Mouse (Mus musculus): ENCODE data around the gene Hoxb3. TPM values are rescaled to one million over a fixed set of nuclear protein-coding genes. Genes with fewer than 3 reads are reported as not detected.
A peak's percentile ranks its signal among the peaks of the same experiment; 100 is the strongest.

The Hoxb3 gene
- polyA plus RNA-seq, 1 experiment from 2014 or later = 4.2 TPM

GRCm38 (mm10) chr11:96320688-96321087 is 2.4 kb upstream of the Hoxb3 start:
- no peaks in the 10 kb centered on the region for H3K9me3 ChIP-seq (replicated peaks; ENCODE audit: low read length)
- H3K36me3 ChIP-seq (ENCODE audit: insufficient read depth, low read length) = 0 out of 2 replicates have a peak, but pooled peaks cover 7% of the 10 kb centered on the region
- WGBS = 10% methylated on average over 17 of the region's 17 CpGs
- peak overlapping the region; percentile 88 for H3K9ac ChIP-seq (ENCODE audit: low read depth, low read length)
- peaks cover 42% of the 10 kb centered on the region for H3K4me1 ChIP-seq (replicated peaks; ENCODE audit: insufficient read depth, low read length)
- H3K4me2 ChIP-seq (ENCODE audit: low read length) = peak overlapping the region; percentile 96
- no peak for TF ChIP-seq CTCF (IDR thresholded peaks at IDR 0.05; ENCODE audit: low read depth)
- H3K27ac ChIP-seq = peak overlapping the region; percentile 99
- DNase-seq (ENCODE audit: low spot score) (no peak), ATAC-seq (replicated peaks; ENCODE audit: low FRiP score, low read depth) (no peak)
- no peaks in the 10 kb centered on the region for H3K27me3 ChIP-seq (ENCODE audit: insufficient read depth, low read length)
- H3K4me3 ChIP-seq (replicated peaks; ENCODE audit: low read depth, low read length) = peak overlapping the region; percentile 83

- Histone ChIP-seq H3K9me3 (replicated peaks; ENCODE audit: low read length) (no peaks in the 10 kb centered on the region), H3K4me2 (ENCODE audit: low read length) (peak overlapping the region; percentile 96), H3K4me3 (replicated peaks; ENCODE audit: low read depth, low read length) (peak overlapping the region; percentile 22), H3K27me3 (ENCODE audit: insufficient read depth, low read length) (no peaks in the 10 kb centered on the region), H3K36me3 (ENCODE audit: insufficient read depth, low read length) (peaks cover 13% of the 10 kb centered on the region; the same call in 1 of the 2 replicates), H3K4me1 (replicated peaks; ENCODE audit: insufficient read depth, low read length) (peaks cover 44% of the 10 kb centered on the region), H3K9ac (ENCODE audit: low read depth, low read length) (peak overlapping the region; percentile 88), H3K27ac (peak overlapping the region; percentile 99)
- no peak for TF ChIP-seq CTCF (IDR thresholded peaks at IDR 0.05; ENCODE audit: low read depth)
- 16% methylated on average over 5 of the region's 5 CpGs for WGBS
- DNase-seq (ENCODE audit: low spot score) = no peak
- no peak for ATAC-seq (replicated peaks; ENCODE audit: low FRiP score, low read depth)
Observed at GRCm38 (mm10) chr11:96321846-96322245, 1.3 kb upstream of the Hoxb3 start.

GRCm38 (mm10) chr11:96322738-96323137 is 388 bp upstream of the Hoxb3 start:
- WGBS = 41% methylated on average over 6 of the region's 6 CpGs
- no peak for TF ChIP-seq CTCF (IDR thresholded peaks at IDR 0.05; ENCODE audit: low read depth)
- H3K4me1 ChIP-seq (replicated peaks; ENCODE audit: insufficient read depth, low read length) = peaks cover 52% of the 10 kb centered on the region
- peaks cover 13% of the 10 kb centered on the region; the same call in 1 of the 2 replicates for H3K36me3 ChIP-seq (ENCODE audit: insufficient read depth, low read length)
- H3K9me3 ChIP-seq (replicated peaks; ENCODE audit: low read length) = no peaks in the 10 kb centered on the region
- H3K27me3 ChIP-seq (ENCODE audit: insufficient read depth, low read length) = no peaks in the 10 kb centered on the region
- H3K4me2 ChIP-seq (ENCODE audit: low read length) = peak overlapping the region; percentile 96
- ATAC-seq (replicated peaks; ENCODE audit: low FRiP score, low read depth) = no peak
- peak overlapping the region; percentile 99 for H3K27ac ChIP-seq
- H3K4me3 ChIP-seq (replicated peaks; ENCODE audit: low read depth, low read length) = peak overlapping the region; percentile 22
- no peak for DNase-seq (ENCODE audit: low spot score)
- H3K9ac ChIP-seq (ENCODE audit: low read depth, low read length) = peak overlapping the region; percentile 88

- peaks cover 54% of the 10 kb centered on the region for H3K4me1 ChIP-seq (replicated peaks; ENCODE audit: insufficient read depth, low read length)
- peak overlapping the region; percentile 88 for H3K9ac ChIP-seq (ENCODE audit: low read depth, low read length)
- no peak for TF ChIP-seq CTCF (IDR thresholded peaks at IDR 0.05; ENCODE audit: low read depth)
Observed at GRCm38 (mm10) chr11:96324125-96324524, 999 bp downstream of the Hoxb3 start.

GRCm38 (mm10) chr11:96324965-96325364 is 1.8 kb downstream of the Hoxb3 start:
- 0 out of 2 replicates have a peak overlapping the region, but pooled peaks have one; percentile 8 for H3K4me3 ChIP-seq (replicated peaks; ENCODE audit: low read depth, low read length)
- 22% methylated on average over 8 of the region's 8 CpGs for WGBS
- H3K9ac ChIP-seq (ENCODE audit: low read depth, low read length) = peak overlapping the region; percentile 88
- peak overlapping the region; percentile 96 for H3K4me2 ChIP-seq (ENCODE audit: low read length)
- no peaks in the 10 kb centered on the region for H3K27me3 ChIP-seq (ENCODE audit: insufficient read depth, low read length)
- ATAC-seq (replicated peaks; ENCODE audit: low FRiP score, low read depth) = no peak
- H3K9me3 ChIP-seq (replicated peaks; ENCODE audit: low read length) = no peaks in the 10 kb centered on the region
- no peak for TF ChIP-seq CTCF (IDR thresholded peaks at IDR 0.05; ENCODE audit: low read depth)
- peaks cover 59% of the 10 kb centered on the region for H3K4me1 ChIP-seq (replicated peaks; ENCODE audit: insufficient read depth, low read length)
- H3K36me3 ChIP-seq (ENCODE audit: insufficient read depth, low read length) = peaks cover 12% of the 10 kb centered on the region; the same call in 1 of the 2 replicates
- DNase-seq (ENCODE audit: low spot score) = no peak
- H3K27ac ChIP-seq = peak overlapping the region; percentile 99

More at GRCm38 (mm10) chr11:96324125-96324524, 999 bp downstream of the Hoxb3 start:
- Histone ChIP-seq H3K27ac (peak overlapping the region; percentile 99), H3K9me3 (replicated peaks; ENCODE audit: low read length) (no peaks in the 10 kb centered on the region), H3K36me3 (ENCODE audit: insufficient read depth, low read length) (peaks cover 13% of the 10 kb centered on the region; the same call in 1 of the 2 replicates), H3K27me3 (ENCODE audit: insufficient read depth, low read length) (no peaks in the 10 kb centered on the region), H3K4me2 (ENCODE audit: low read length) (peak overlapping the region; percentile 96), H3K4me3 (replicated peaks; ENCODE audit: low read depth, low read length) (peak overlapping the region; percentile 7; the same call in 1 of the 2 replicates)
- no peak for ATAC-seq (replicated peaks; ENCODE audit: low FRiP score, low read depth)
- WGBS = 13% methylated on average over 5 of the region's 5 CpGs
- no peak for DNase-seq (ENCODE audit: low spot score)

- peak; percentile 83 for DNase-seq (ENCODE audit: low spot score)
- Histone ChIP-seq H3K4me3 (replicated peaks; ENCODE audit: low read depth, low read length) (peak overlapping the region; percentile 8), H3K27ac (peak overlapping the region; percentile 99), H3K4me1 (replicated peaks; ENCODE audit: insufficient read depth, low read length) (peaks cover 67% of the 10 kb centered on the region), H3K36me3 (ENCODE audit: insufficient read depth, low read length) (peaks cover 12% of the 10 kb centered on the region; the same call in 1 of the 2 replicates), H3K4me2 (ENCODE audit: low read length) (peak overlapping the region; percentile 96), H3K9ac (ENCODE audit: low read depth, low read length) (peak overlapping the region; percentile 88), H3K27me3 (ENCODE audit: insufficient read depth, low read length) (no peaks in the 10 kb centered on the region), H3K9me3 (replicated peaks; ENCODE audit: low read length) (no peaks in the 10 kb centered on the region)
- TF ChIP-seq CTCF (IDR thresholded peaks at IDR 0.05; ENCODE audit: low read depth) = no peak
- 21% methylated on average over 22 of the region's 22 CpGs for WGBS
- no peak for ATAC-seq (replicated peaks; ENCODE audit: low FRiP score, low read depth)
Observed at GRCm38 (mm10) chr11:96325747-96326212, 2.7 kb downstream of the Hoxb3 start.

Measured in kidney, postnatal 0 days (tissue).